Mouse (Mus musculus): ENCODE results near the gene Nme6. TPM values are rescaled to one million over a fixed set of nuclear protein-coding genes. Genes with fewer than 3 reads are reported as not detected.

Gene Nme6
- polyA plus RNA-seq, 1 experiment, result not detected

DNA sequence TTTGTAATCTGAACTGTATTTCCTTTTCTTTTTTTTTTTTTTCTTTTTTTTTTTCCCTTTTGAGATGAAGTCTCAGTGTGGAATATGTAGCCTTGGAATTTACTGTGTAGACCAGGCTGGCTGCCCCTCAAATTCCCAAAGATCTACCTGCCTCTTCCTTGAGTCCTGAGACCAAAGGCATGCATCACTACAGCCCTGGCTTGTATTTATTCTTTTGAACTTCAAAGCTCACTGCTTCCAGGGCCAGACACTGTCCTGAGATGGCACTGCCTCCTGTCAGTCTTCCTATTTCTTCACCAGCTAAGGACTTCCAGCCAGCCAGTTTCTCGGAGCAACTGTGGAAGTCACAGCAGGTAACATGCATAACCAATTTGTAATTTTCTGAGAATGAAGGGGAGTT is 20.6 kb upstream of the Nme6 start, which contains the start of gene Spink8:
Gene Spink8, plus strand, starts transcription at position 301 of the 400 bp plus-strand sequence.
- WGBS, result 64% methylated on average over 1 of the region's 1 CpGs
- peaks cover 5% of the 10 kb centered on the region for H3K4me1 ChIP-seq (ENCODE audit: control insufficient read depth, insufficient read depth, low read length)
- H3K27ac ChIP-seq (ENCODE audit: insufficient read depth, low read depth, low read length), result 0 out of 2 replicates have a peak within 1 kb of the TSS, but pooled peaks have one; percentile 54
- TF ChIP-seq POLR2A (IDR thresholded peaks at IDR 0.05; ENCODE audit: insufficient read depth, low read depth, low read length) (no peak), CTCF (IDR thresholded peaks at IDR 0.05; ENCODE audit: insufficient read depth, low read depth, low read length) (no peak)
- H3K4me3 ChIP-seq (ENCODE audit: insufficient read depth, low read depth, low read length), result no peak within 1 kb of the TSS

DNA sequence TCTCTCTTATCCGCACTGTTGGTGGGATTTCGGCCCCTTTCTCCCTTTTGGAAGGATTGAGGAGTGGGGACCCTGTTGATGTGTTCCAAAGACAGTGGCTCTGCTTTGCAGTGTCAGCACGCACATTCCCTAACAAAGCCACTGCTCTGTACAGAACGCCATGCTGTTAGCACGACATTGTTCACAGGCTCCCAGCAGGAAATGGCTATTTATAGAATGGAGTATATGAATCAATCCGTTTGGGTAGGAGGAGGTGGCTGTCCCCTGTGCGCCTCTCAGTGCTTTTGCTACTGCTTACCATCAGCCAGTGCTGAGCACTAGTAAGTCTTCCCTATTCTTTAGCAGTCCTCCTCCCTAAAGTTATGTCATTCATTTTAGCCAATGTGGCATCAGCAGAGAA is 19.1 kb upstream of the Nme6 start:
- no peak overlapping the region for H3K4me3 ChIP-seq (ENCODE audit: insufficient read depth, low read depth, low read length)
- WGBS, result 20% methylated on average over 7 of the region's 7 CpGs
- peak overlapping the region; percentile 54 for H3K27ac ChIP-seq (ENCODE audit: insufficient read depth, low read depth, low read length)
- peaks cover 5% of the 10 kb centered on the region for H3K4me1 ChIP-seq (ENCODE audit: control insufficient read depth, insufficient read depth, low read length)
- TF ChIP-seq CTCF (IDR thresholded peaks at IDR 0.05; ENCODE audit: insufficient read depth, low read depth, low read length), result no peak
- no peak for TF ChIP-seq POLR2A (IDR thresholded peaks at IDR 0.05; ENCODE audit: insufficient read depth, low read depth, low read length)

- H3K4me1 ChIP-seq (ENCODE audit: control insufficient read depth, insufficient read depth, low read length), result peaks cover 5% of the 10 kb centered on the region
- 68% methylated on average over 6 of the region's 6 CpGs for WGBS
- TF ChIP-seq POLR2A (IDR thresholded peaks at IDR 0.05; ENCODE audit: insufficient read depth, low read depth, low read length) (no peak), CTCF (IDR thresholded peaks at IDR 0.05; ENCODE audit: insufficient read depth, low read depth, low read length) (no peak)
- no peak overlapping the region for H3K27ac ChIP-seq (ENCODE audit: insufficient read depth, low read depth, low read length)
- no peak overlapping the region for H3K4me3 ChIP-seq (ENCODE audit: insufficient read depth, low read depth, low read length)
Measured at GRCm38 (mm10) chr9:109816341-109816740, 16.2 kb upstream of the Nme6 start.

- H3K4me1 ChIP-seq (ENCODE audit: control insufficient read depth, insufficient read depth, low read length), result no peaks in the 10 kb centered on the region
- no peak overlapping the region for H3K4me3 ChIP-seq (ENCODE audit: insufficient read depth, low read depth, low read length)
- H3K27ac ChIP-seq (ENCODE audit: insufficient read depth, low read depth, low read length), result no peak overlapping the region
- WGBS, result 77% methylated on average over 4 of the region's 4 CpGs
- TF ChIP-seq POLR2A (IDR thresholded peaks at IDR 0.05; ENCODE audit: insufficient read depth, low read depth, low read length) (no peak), CTCF (IDR thresholded peaks at IDR 0.05; ENCODE audit: insufficient read depth, low read depth, low read length) (no peak)
Measured at GRCm38 (mm10) chr9:109825739-109826138, 6.8 kb upstream of the Nme6 start.

DNA sequence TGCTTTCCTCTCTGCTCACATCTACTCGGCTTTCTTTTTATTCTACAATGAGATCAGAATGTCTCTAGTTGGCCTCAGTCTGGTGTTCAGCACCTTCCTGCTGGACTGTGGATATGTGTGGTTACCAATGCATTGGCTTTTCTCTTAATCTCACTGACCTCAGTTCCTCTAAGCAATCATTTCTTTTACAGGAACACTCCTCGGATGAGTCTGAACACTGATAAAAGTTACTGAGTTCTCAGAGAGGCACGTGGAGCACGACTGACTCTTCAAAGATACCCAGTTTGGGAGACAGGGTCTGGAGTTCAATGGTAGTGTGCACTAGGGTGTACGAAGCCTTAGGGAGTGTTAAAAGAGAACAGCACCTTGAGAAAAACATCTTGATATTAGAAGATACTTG is 6.4 kb upstream of the Nme6 start:
- TF ChIP-seq POLR2A (IDR thresholded peaks at IDR 0.05; ENCODE audit: insufficient read depth, low read depth, low read length) (no peak), CTCF (IDR thresholded peaks at IDR 0.05; ENCODE audit: insufficient read depth, low read depth, low read length) (no peak)
- WGBS, result 76% methylated on average over 5 of the region's 5 CpGs
- Histone ChIP-seq H3K4me1 (ENCODE audit: control insufficient read depth, insufficient read depth, low read length) (no peaks in the 10 kb centered on the region), H3K4me3 (ENCODE audit: insufficient read depth, low read depth, low read length) (no peak overlapping the region), H3K27ac (ENCODE audit: insufficient read depth, low read depth, low read length) (no peak overlapping the region)

- H3K27ac ChIP-seq (ENCODE audit: insufficient read depth, low read depth, low read length), result no peak overlapping the region
Measured at GRCm38 (mm10) chr9:109833088-109833412, 501 bp downstream of the Nme6 start.

GRCm38 (mm10) chr9:109849312-109849758 is 16.8 kb downstream of the Nme6 start, which contains the start of gene Camp:
TSS of gene Camp (minus strand) at chr9:109849617.
- TF ChIP-seq CTCF (IDR thresholded peaks at IDR 0.05; ENCODE audit: insufficient read depth, low read depth, low read length) (no peak), POLR2A (IDR thresholded peaks at IDR 0.05; ENCODE audit: insufficient read depth, low read depth, low read length) (no peak)
- no peak within 1 kb of the TSS for H3K4me3 ChIP-seq (ENCODE audit: insufficient read depth, low read depth, low read length)
- WGBS, result 35% methylated on average over 6 of the region's 6 CpGs
- no peaks in the 10 kb centered on the region for H3K4me1 ChIP-seq (ENCODE audit: control insufficient read depth, insufficient read depth, low read length)
- H3K27ac ChIP-seq (ENCODE audit: insufficient read depth, low read depth, low read length), result no peak within 1 kb of the TSS

More at GRCm38 (mm10) chr9:109833088-109833412, 501 bp downstream of the Nme6 start:
- Histone ChIP-seq H3K4me3 (ENCODE audit: insufficient read depth, low read depth, low read length) (peak overlapping the region; percentile 87), H3K4me1 (ENCODE audit: control insufficient read depth, insufficient read depth, low read length) (peaks cover 5% of the 10 kb centered on the region)
- TF ChIP-seq CTCF (IDR thresholded peaks at IDR 0.05; ENCODE audit: insufficient read depth, low read depth, low read length) (no peak), POLR2A (IDR thresholded peaks at IDR 0.05; ENCODE audit: insufficient read depth, low read depth, low read length) (no peak)
- 5% methylated on average over 6 of the region's 6 CpGs for WGBS

- no peak overlapping the region for H3K27ac ChIP-seq (ENCODE audit: insufficient read depth, low read depth, low read length)
- no peak for TF ChIP-seq CTCF (IDR thresholded peaks at IDR 0.05; ENCODE audit: insufficient read depth, low read depth, low read length)
- no peak for TF ChIP-seq POLR2A (IDR thresholded peaks at IDR 0.05; ENCODE audit: insufficient read depth, low read depth, low read length)
- H3K4me1 ChIP-seq (ENCODE audit: control insufficient read depth, insufficient read depth, low read length), result no peaks in the 10 kb centered on the region
- 93% methylated on average over 5 of the region's 5 CpGs for WGBS
- no peak overlapping the region for H3K4me3 ChIP-seq (ENCODE audit: insufficient read depth, low read depth, low read length)
Measured at GRCm38 (mm10) chr9:109850099-109850498, 17.6 kb downstream of the Nme6 start.

- no peaks in the 10 kb centered on the region for H3K4me1 ChIP-seq (ENCODE audit: control insufficient read depth, insufficient read depth, low read length)
- H3K27ac ChIP-seq (ENCODE audit: insufficient read depth, low read depth, low read length), result no peak overlapping the region
- TF ChIP-seq POLR2A (IDR thresholded peaks at IDR 0.05; ENCODE audit: insufficient read depth, low read depth, low read length) (no peak), CTCF (IDR thresholded peaks at IDR 0.05; ENCODE audit: insufficient read depth, low read depth, low read length) (no peak)
- 82% methylated on average over 2 of the region's 2 CpGs for WGBS
- no peak overlapping the region for H3K4me3 ChIP-seq (ENCODE audit: insufficient read depth, low read depth, low read length)
Measured at GRCm38 (mm10) chr9:109854341-109854740, 21.8 kb downstream of the Nme6 start.

DNA sequence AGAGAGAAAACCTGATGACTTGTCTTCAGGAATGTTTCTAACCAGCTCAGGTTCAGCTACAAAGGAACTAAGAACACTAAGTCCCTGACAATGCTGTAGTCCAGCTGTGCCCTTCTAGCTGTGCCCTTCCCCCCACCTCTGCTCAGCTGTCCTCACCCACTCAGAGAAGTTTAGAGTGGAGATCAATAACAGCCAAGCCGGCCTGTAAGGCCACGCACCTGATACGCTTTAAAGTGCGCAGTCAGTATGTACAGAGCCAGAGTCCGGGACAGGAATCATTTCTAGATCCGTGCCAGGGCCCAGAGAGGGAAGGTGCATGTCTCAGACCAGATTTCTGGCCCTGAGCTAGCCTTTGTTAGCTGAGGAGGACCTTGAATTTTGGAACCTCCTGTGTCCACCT is 23.4 kb downstream of the Nme6 start:
- H3K27ac ChIP-seq (ENCODE audit: insufficient read depth, low read depth, low read length), result no peak overlapping the region
- H3K4me1 ChIP-seq (ENCODE audit: control insufficient read depth, insufficient read depth, low read length), result no peaks in the 10 kb centered on the region
- TF ChIP-seq POLR2A (IDR thresholded peaks at IDR 0.05; ENCODE audit: insufficient read depth, low read depth, low read length), result no peak
- no peak for TF ChIP-seq CTCF (IDR thresholded peaks at IDR 0.05; ENCODE audit: insufficient read depth, low read depth, low read length)
- WGBS, result 81% methylated on average over 6 of the region's 6 CpGs
- no peak overlapping the region for H3K4me3 ChIP-seq (ENCODE audit: insufficient read depth, low read depth, low read length)
